Mouse (Mus musculus): ENCODE results near the gene Rnf43.

GRCm38 (mm10) chr11:87755360-87756017, 93.0 kb downstream of the Rnf43 start:
- TF ChIP-seq POLR2A (IDR thresholded peaks at IDR 0.05; ENCODE audit: low read depth, low read length) (peak; percentile 79; the same call in 1 of the 2 replicates), CTCF (IDR thresholded peaks at IDR 0.05; ENCODE audit: extremely low read depth, insufficient read length, insufficient replicate concordance, low read depth, low read length) (no peak)
